Mouse (Mus musculus): ENCODE data around the gene A930033H14Rik. TPM values are rescaled to one million over a fixed set of nuclear protein-coding genes. Genes with fewer than 3 reads are reported as not detected.

The A930033H14Rik gene
- total and polyA plus RNA-seq, 2 experiments = 0.26 to 5.9 TPM

DNA sequence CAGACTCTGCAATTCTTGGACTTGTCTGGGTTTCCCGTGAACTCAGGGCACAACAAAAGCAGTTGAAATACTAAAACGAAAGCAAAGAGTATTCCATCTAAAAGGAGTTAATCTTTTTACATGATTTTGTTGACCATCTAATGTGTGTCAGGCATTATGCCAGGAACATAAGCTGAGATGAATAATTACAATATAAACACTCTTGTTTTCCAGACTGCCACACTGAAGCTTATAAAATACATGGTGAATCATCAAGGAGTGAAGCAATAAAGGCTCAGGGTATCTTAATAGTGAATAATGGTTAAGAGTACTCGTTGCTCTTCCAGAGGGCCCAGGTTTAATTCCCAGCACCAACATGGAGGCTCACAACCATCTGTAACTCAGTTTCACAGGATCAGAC, 31.9 kb downstream of the A930033H14Rik start:
- H3K9ac ChIP-seq (ENCODE audit: low read depth, low read length) = no peak overlapping the region
- no peak for DNase-seq (ENCODE audit: extremely low read depth, low read depth, low spot score)
- peaks cover 2% of the 10 kb centered on the region; the same call in 1 of the 2 replicates for H3K79me2 ChIP-seq (ENCODE audit: control insufficient read depth, insufficient read depth, low read length)
- no peak overlapping the region for H3K27ac ChIP-seq (replicated peaks; ENCODE audit: insufficient read depth, low read depth, low read length)
- WGBS = 64% methylated on average over 3 of the region's 3 CpGs
- H3K27me3 ChIP-seq (ENCODE audit: control insufficient read depth, insufficient read depth, low read length) = no peaks in the 10 kb centered on the region
- TF ChIP-seq CTCF (IDR thresholded peaks at IDR 0.05; ENCODE audit: low read depth, low read length) = no peak
- H3K36me3 ChIP-seq (ENCODE audit: control insufficient read depth, insufficient read depth, low read length) = peaks cover 1% of the 10 kb centered on the region; the same call in 1 of the 2 replicates
- H3K4me3 ChIP-seq (ENCODE audit: insufficient read depth, low read depth, low read length) = no peak overlapping the region
- peaks cover 5% of the 10 kb centered on the region; the same call in 1 of the 2 replicates for H3K4me1 ChIP-seq (ENCODE audit: control insufficient read depth, insufficient read depth, low read length)

DNA sequence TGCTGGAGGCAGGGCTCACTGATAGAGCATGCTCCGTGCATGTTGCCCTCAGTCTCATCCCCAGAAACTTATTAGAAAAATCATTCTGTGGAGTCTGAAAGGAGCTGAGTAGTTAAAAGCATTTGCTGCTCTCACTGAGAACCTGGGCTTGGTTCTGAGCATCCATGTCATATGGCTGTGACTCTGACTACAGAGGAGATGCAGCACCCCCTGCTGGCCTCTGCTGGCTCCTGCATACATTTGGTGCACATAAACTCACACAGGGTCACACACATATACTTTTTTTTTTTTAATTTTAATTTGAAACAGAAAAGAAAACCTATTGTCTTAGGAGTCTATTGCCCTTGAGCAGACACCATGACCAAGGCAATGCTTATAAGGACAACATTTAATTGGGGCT, 33.6 kb downstream of the A930033H14Rik start:
- Histone ChIP-seq H3K36me3 (ENCODE audit: control insufficient read depth, insufficient read depth, low read length) (peaks cover 1% of the 10 kb centered on the region; the same call in 1 of the 2 replicates), H3K27ac (replicated peaks; ENCODE audit: insufficient read depth, low read depth, low read length) (no peak overlapping the region), H3K9ac (ENCODE audit: low read depth, low read length) (no peak overlapping the region), H3K79me2 (ENCODE audit: control insufficient read depth, insufficient read depth, low read length) (peaks cover 2% of the 10 kb centered on the region; the same call in 1 of the 2 replicates), H3K4me1 (ENCODE audit: control insufficient read depth, insufficient read depth, low read length) (no peaks in the 10 kb centered on the region), H3K27me3 (ENCODE audit: control insufficient read depth, insufficient read depth, low read length) (no peaks in the 10 kb centered on the region), H3K4me3 (ENCODE audit: insufficient read depth, low read depth, low read length) (no peak overlapping the region)
- no peak for DNase-seq (ENCODE audit: extremely low read depth, low read depth, low spot score)
- WGBS = 94% methylated on average over 1 of the region's 1 CpGs
- TF ChIP-seq CTCF (IDR thresholded peaks at IDR 0.05; ENCODE audit: low read depth, low read length) (peak; percentile 29), POLR2A (IDR thresholded peaks at IDR 0.05; ENCODE audit: extremely low read depth, insufficient read depth, low read length) (no peak)

DNA sequence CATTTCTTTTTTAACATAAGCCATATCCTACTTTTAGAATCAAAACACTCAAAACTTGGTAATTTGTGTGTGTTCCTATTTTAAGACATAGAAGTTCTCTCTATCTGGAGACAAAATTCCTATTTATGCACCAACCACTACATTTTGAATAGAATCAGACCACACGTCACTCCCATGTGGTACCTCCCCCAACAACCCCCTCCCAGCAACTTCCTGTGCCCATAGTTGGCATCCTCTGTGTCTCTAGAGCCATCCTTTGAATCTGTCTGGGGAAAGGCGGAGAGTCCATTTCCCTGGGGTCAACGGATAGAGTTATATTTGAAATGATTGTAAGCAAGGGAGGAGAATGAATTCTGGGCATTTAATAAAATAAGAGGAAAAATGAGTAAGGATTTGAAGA, 36.8 kb downstream of the A930033H14Rik start:
- peaks cover 13% of the 10 kb centered on the region for H3K79me2 ChIP-seq (ENCODE audit: control insufficient read depth, insufficient read depth, low read length)
- DNase-seq (ENCODE audit: extremely low read depth, low read depth, low spot score) = no peak
- no peak overlapping the region for H3K9ac ChIP-seq (ENCODE audit: low read depth, low read length)
- TF ChIP-seq CTCF (IDR thresholded peaks at IDR 0.05; ENCODE audit: low read depth, low read length) (no peak), POLR2A (IDR thresholded peaks at IDR 0.05; ENCODE audit: extremely low read depth, insufficient read depth, low read length) (no peak)
- H3K4me1 ChIP-seq (ENCODE audit: control insufficient read depth, insufficient read depth, low read length) = no peaks in the 10 kb centered on the region
- no peaks in the 10 kb centered on the region for H3K27me3 ChIP-seq (ENCODE audit: control insufficient read depth, insufficient read depth, low read length)
- no peak overlapping the region for H3K27ac ChIP-seq (replicated peaks; ENCODE audit: insufficient read depth, low read depth, low read length)
- no peak overlapping the region for H3K4me3 ChIP-seq (ENCODE audit: insufficient read depth, low read depth, low read length)
- WGBS = 81% methylated on average over 3 of the region's 3 CpGs
- H3K36me3 ChIP-seq (ENCODE audit: control insufficient read depth, insufficient read depth, low read length) = peaks cover 3% of the 10 kb centered on the region

DNA sequence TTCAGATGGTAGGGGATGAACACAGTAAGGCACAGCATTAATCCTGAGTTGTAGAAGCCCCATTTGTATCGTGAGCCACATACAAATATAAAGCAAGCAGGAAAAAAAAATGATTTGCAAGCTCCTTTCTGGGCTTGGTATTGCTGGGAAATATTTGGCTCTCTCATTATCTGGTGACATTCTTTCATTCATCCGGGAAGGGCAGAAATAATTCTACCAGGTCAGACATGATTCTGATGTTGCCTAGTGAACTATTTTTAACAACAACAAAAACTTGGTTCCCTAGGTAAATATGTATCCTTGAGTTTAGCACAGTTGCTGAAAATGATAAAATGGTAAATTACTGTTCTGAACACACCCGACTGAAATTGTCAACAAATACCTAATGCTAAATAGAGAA, 40.5 kb downstream of the A930033H14Rik start:
- no peak for DNase-seq (ENCODE audit: extremely low read depth, low read depth, low spot score)
- peaks cover 30% of the 10 kb centered on the region for H3K79me2 ChIP-seq (ENCODE audit: control insufficient read depth, insufficient read depth, low read length)
- no peaks in the 10 kb centered on the region for H3K4me1 ChIP-seq (ENCODE audit: control insufficient read depth, insufficient read depth, low read length)
- no peaks in the 10 kb centered on the region for H3K27me3 ChIP-seq (ENCODE audit: control insufficient read depth, insufficient read depth, low read length)
- no peak overlapping the region for H3K4me3 ChIP-seq (ENCODE audit: insufficient read depth, low read depth, low read length)
- TF ChIP-seq POLR2A (IDR thresholded peaks at IDR 0.05; ENCODE audit: extremely low read depth, insufficient read depth, low read length) (no peak), CTCF (IDR thresholded peaks at IDR 0.05; ENCODE audit: low read depth, low read length) (no peak)
- H3K27ac ChIP-seq (replicated peaks; ENCODE audit: insufficient read depth, low read depth, low read length) = no peak overlapping the region
- H3K36me3 ChIP-seq (ENCODE audit: control insufficient read depth, insufficient read depth, low read length) = peaks cover 2% of the 10 kb centered on the region
- no peak overlapping the region for H3K9ac ChIP-seq (ENCODE audit: low read depth, low read length)
- WGBS = 70% methylated on average over 3 of the region's 3 CpGs

- H3K27me3 ChIP-seq (ENCODE audit: control insufficient read depth, insufficient read depth, low read length) = no peaks in the 10 kb centered on the region
- 53% methylated on average over 12 of the region's 12 CpGs for WGBS
- H3K4me3 ChIP-seq (ENCODE audit: insufficient read depth, low read depth, low read length) = no peak overlapping the region
- H3K27ac ChIP-seq (replicated peaks; ENCODE audit: insufficient read depth, low read depth, low read length) = peak overlapping the region; percentile 97
- TF ChIP-seq POLR2A (IDR thresholded peaks at IDR 0.05; ENCODE audit: extremely low read depth, insufficient read depth, low read length) (no peak), CTCF (IDR thresholded peaks at IDR 0.05; ENCODE audit: low read depth, low read length) (no peak)
- H3K36me3 ChIP-seq (ENCODE audit: control insufficient read depth, insufficient read depth, low read length) = peaks cover 4% of the 10 kb centered on the region; the same call in 1 of the 2 replicates
- H3K4me1 ChIP-seq (ENCODE audit: control insufficient read depth, insufficient read depth, low read length) = peaks cover 21% of the 10 kb centered on the region
- peak overlapping the region; percentile 45; the same call in 1 of the 2 replicates for H3K9ac ChIP-seq (ENCODE audit: low read depth, low read length)
- DNase-seq (ENCODE audit: extremely low read depth, low read depth, low spot score) = peak; percentile 52
- H3K79me2 ChIP-seq (ENCODE audit: control insufficient read depth, insufficient read depth, low read length) = peaks cover 35% of the 10 kb centered on the region
Measured at GRCm38 (mm10) chr10:69166514-69166913, 46.4 kb downstream of the A930033H14Rik start.

DNA sequence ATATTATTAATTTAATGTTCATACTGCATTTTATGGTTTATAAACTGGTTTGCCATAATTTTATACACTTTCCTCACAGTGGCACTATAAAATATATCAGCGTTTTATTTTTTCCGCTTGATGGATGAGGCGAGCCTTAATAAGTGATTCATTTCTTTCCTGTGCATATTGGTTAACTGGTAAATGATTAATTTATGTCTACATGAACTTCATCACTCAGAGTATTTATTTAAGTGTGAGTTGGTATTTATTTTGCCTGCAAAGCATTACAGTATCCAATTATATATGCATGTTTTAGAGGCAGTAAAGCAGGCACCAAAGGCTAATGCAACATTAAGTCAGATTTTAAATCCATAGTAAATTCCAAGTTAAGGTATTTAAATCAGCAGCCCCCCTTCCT, 47.1 kb downstream of the A930033H14Rik start:
- Histone ChIP-seq H3K36me3 (ENCODE audit: control insufficient read depth, insufficient read depth, low read length) (peaks cover 4% of the 10 kb centered on the region; the same call in 1 of the 2 replicates), H3K27ac (replicated peaks; ENCODE audit: insufficient read depth, low read depth, low read length) (peak overlapping the region; percentile 97), H3K9ac (ENCODE audit: low read depth, low read length) (0 out of 2 replicates have a peak overlapping the region, but pooled peaks have one; percentile 60), H3K79me2 (ENCODE audit: control insufficient read depth, insufficient read depth, low read length) (peaks cover 31% of the 10 kb centered on the region; the same call in 1 of the 2 replicates), H3K4me1 (ENCODE audit: control insufficient read depth, insufficient read depth, low read length) (peaks cover 25% of the 10 kb centered on the region), H3K27me3 (ENCODE audit: control insufficient read depth, insufficient read depth, low read length) (no peaks in the 10 kb centered on the region), H3K4me3 (ENCODE audit: insufficient read depth, low read depth, low read length) (peak overlapping the region; percentile 7; the same call in 1 of the 2 replicates)
- WGBS = 18% methylated on average over 3 of the region's 3 CpGs
- peak; percentile 89 for DNase-seq (ENCODE audit: extremely low read depth, low read depth, low spot score)
- TF ChIP-seq POLR2A (IDR thresholded peaks at IDR 0.05; ENCODE audit: extremely low read depth, insufficient read depth, low read length) = no peak
- no peak for TF ChIP-seq CTCF (IDR thresholded peaks at IDR 0.05; ENCODE audit: low read depth, low read length)

Data from liver, adult 2 months (tissue).